15 mouse cellular contexts compared by ENCODE assay signal in the genomic region with DNA sequence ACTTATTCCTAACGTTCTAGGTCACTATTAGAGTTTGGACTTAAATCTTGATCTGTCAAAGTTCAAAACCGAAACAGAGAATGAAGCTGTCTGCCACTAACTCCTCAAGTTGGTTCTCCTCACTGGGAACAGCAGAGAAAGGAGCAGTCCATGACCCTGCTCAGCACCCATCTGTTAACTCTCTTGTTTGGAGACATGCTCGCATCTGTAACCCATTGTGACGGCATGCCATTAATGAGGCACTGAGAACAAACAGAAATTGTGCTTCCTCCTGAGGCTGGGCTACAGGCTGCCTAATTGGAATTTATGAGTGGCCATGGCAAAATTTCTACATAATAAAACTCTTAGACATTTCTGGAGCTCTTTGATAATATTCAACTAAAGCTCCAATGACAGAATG.
DNase-seq lines count a peak whose midpoint lies in the region; ATAC-seq and TF ChIP-seq lines count a peak whose summit lies in the region.
"Had no signal": no experiment of that assay in that cellular context is flagged by ENCODE, and none has a peak within 500 bp of the region (broad histone marks: within the 10 kb centered on the region; RNA-seq: fewer than 3 reads in every experiment).

No protein-coding gene starts in this region.

- ATAC-seq in limb, embryonic 14.5 days (ENCODE audit: low FRiP score, low read depth): peak; percentile 59; the same call in 1 of the 2 replicates
- ATAC-seq in heart, embryonic 11.5 days (replicated peaks; ENCODE audit: insufficient number of reproducible peaks, low FRiP score, low TSS enrichment): no peak
- ATAC-seq: inflammation-experienced regulatory T-cells, adult 6 months; midbrain, embryonic 16.5 days had no signal

- no peaks in the 10 kb centered on the region for H3K36me3 ChIP-seq in embryonic facial prominence, embryonic 10.5 days (replicated peaks)
- H3K36me3 ChIP-seq in limb, embryonic 14.5 days (ENCODE audit: control insufficient read depth, insufficient read depth, low read length): no peaks in the 10 kb centered on the region
- no peaks in the 10 kb centered on the region for H3K36me3 ChIP-seq in heart, embryonic 11.5 days (ENCODE audit: control insufficient read depth, insufficient read depth, low read length)
- H3K36me3 ChIP-seq: heart, embryonic 10.5 days; liver, embryonic 15.5 days; neural tube, embryonic 13.5 days had no signal

- no peaks in the 10 kb centered on the region for H3K27me3 ChIP-seq in embryonic facial prominence, embryonic 10.5 days (replicated peaks; ENCODE audit: low read depth, poor library complexity, severe bottlenecking)
- no peaks in the 10 kb centered on the region for H3K27me3 ChIP-seq in limb, embryonic 14.5 days (ENCODE audit: control insufficient read depth, insufficient read depth, low read length)
- no peaks in the 10 kb centered on the region for H3K27me3 ChIP-seq in heart, embryonic 11.5 days (ENCODE audit: control insufficient read depth, insufficient read depth, low read length)
- H3K27me3 ChIP-seq: liver, embryonic 15.5 days; neural tube, embryonic 13.5 days had no signal

- no peak overlapping the region for H3K4me3 ChIP-seq in embryonic facial prominence, embryonic 10.5 days
- H3K4me3 ChIP-seq in limb, embryonic 14.5 days (replicated peaks; ENCODE audit: low read length): no peak overlapping the region
- no peak overlapping the region for H3K4me3 ChIP-seq in heart, embryonic 11.5 days (ENCODE audit: low read depth, low read length)
- H3K4me3 ChIP-seq: heart, embryonic 10.5 days; liver, embryonic 15.5 days; neural tube, embryonic 13.5 days had no signal

- no peaks in the 10 kb centered on the region for H3K4me1 ChIP-seq in embryonic facial prominence, embryonic 10.5 days
- peaks cover 19% of the 10 kb centered on the region for H3K4me1 ChIP-seq in limb, embryonic 14.5 days (ENCODE audit: control insufficient read depth, insufficient read depth, low read length)
- no peaks in the 10 kb centered on the region for H3K4me1 ChIP-seq in heart, embryonic 11.5 days (ENCODE audit: control insufficient read depth, insufficient read depth, low read length)
- H3K4me1 ChIP-seq: heart, embryonic 10.5 days; liver, embryonic 15.5 days had no signal

- DNase-seq in kidney, postnatal 10 days: peak; percentile 7
- DNase-seq in kidney, adult 8-10 months: no peak
- peak; percentile 62 for DNase-seq in brain, adult 2 months (ENCODE audit: low read depth, low spot score)
- peak; percentile 38 for DNase-seq in embryonic facial prominence, embryonic 10.5 days (ENCODE audit: low spot score)
- peak; percentile 42 for DNase-seq in limb, embryonic 14.5 days (ENCODE audit: low spot score)
- DNase-seq in right cerebral cortex, adult 2 months (ENCODE audit: low spot score in 2 of 2): no peak
- DNase-seq: cerebellum, adult 18-20 months; gastrocnemius, postnatal 14 days; lung, postnatal 36 days had no signal

- no peak overlapping the region for H3K9ac ChIP-seq in limb, embryonic 14.5 days (ENCODE audit: low read depth, low read length, severe bottlenecking)
- H3K9ac ChIP-seq in heart, embryonic 11.5 days (ENCODE audit: low read depth, low read length): no peak overlapping the region
- H3K9ac ChIP-seq: liver, embryonic 15.5 days; neural tube, embryonic 13.5 days had no signal

- H3K9me3 ChIP-seq in embryonic facial prominence, embryonic 10.5 days: no peaks in the 10 kb centered on the region
- no peaks in the 10 kb centered on the region for H3K9me3 ChIP-seq in limb, embryonic 14.5 days (ENCODE audit: control insufficient read depth, low read length)
- no peaks in the 10 kb centered on the region for H3K9me3 ChIP-seq in heart, embryonic 11.5 days (replicated peaks; ENCODE audit: control insufficient read depth, low read length)
- H3K9me3 ChIP-seq: heart, embryonic 10.5 days; liver, embryonic 15.5 days; neural tube, embryonic 13.5 days had no signal

- 62% methylated on average over 4 of the region's 4 CpGs for WGBS in embryonic facial prominence, embryonic 10.5 days
- 24% methylated on average over 4 of the region's 4 CpGs for WGBS in limb, embryonic 14.5 days
- 65% methylated on average over 4 of the region's 4 CpGs for WGBS in heart, embryonic 11.5 days (ENCODE audit: insufficient replicate concordance)

- H3K4me2 ChIP-seq in limb, embryonic 14.5 days (replicated peaks; ENCODE audit: low read depth, low read length, severe bottlenecking): no peak overlapping the region
- no peak overlapping the region for H3K4me2 ChIP-seq in heart, embryonic 11.5 days
- H3K4me2 ChIP-seq: liver, embryonic 15.5 days; neural tube, embryonic 13.5 days had no signal

- no peak for TF ChIP-seq POLR2A in limb, embryonic 14.5 days (IDR thresholded peaks at IDR 0.05; ENCODE audit: borderline replicate concordance, extremely low read depth, insufficient read depth, insufficient read length)

- H3K27ac ChIP-seq in embryonic facial prominence, embryonic 10.5 days (replicated peaks): no peak overlapping the region
- no peak overlapping the region for H3K27ac ChIP-seq in limb, embryonic 14.5 days (replicated peaks; ENCODE audit: low read depth, low read length)
- H3K27ac ChIP-seq in heart, embryonic 11.5 days (ENCODE audit: low read depth, low read length): no peak overlapping the region
- H3K27ac ChIP-seq: heart, embryonic 10.5 days; liver, embryonic 15.5 days; neural tube, embryonic 13.5 days had no signal

Comparison
In these comparisons a context has a peak if more than half of its experiments do, and no peak if none do; other contexts are left out.
1. DNase-seq: peak in kidney, postnatal 10 days (single experiment), brain, adult 2 months (single experiment), embryonic facial prominence, embryonic 10.5 days (single experiment) and limb, embryonic 14.5 days (single experiment); none in kidney, adult 8-10 months (0 of 2) and right cerebral cortex, adult 2 months (0 of 2).